Mouse (Mus musculus) small intestine, adult 2 months (tissue): ENCODE measurements around the gene Abhd4. TPM values are rescaled to one million over a fixed set of nuclear protein-coding genes. Genes with fewer than 3 reads are reported as not detected.

Experiments
- H3K27ac ChIP-seq: fragments of 200-500 bp; 2 replicates; pipeline ENCODE4 v1.5.1; 2012; ENCODE audit warnings: low read depth, low read length, control low read depth, inconsistent platforms; ENCODE audit not compliant: insufficient read depth
- H3K27me3 ChIP-seq: fragments of 200-500 bp; 2 replicates; pipeline ENCODE4 v1.6.1; 2012; ENCODE audit warnings: mild to moderate bottlenecking, moderate library complexity, low read length, inconsistent platforms; ENCODE audit not compliant: control insufficient read depth, insufficient read depth
- H3K36me3 ChIP-seq: fragments of 200-500 bp; 2 replicates; pipeline ENCODE4 v1.6.1; 2012; ENCODE audit warnings: mild to moderate bottlenecking, low read length, control low read depth, inconsistent platforms; ENCODE audit not compliant: control insufficient read depth, insufficient read depth
- H3K4me1 ChIP-seq: fragments of 200-500 bp; 2 replicates; pipeline ENCODE4 v1.6.1; 2012; ENCODE audit warnings: low read length, inconsistent platforms, mixed read lengths; ENCODE audit not compliant: control insufficient read depth, insufficient read depth, insufficient read length
- H3K4me3 ChIP-seq: fragments of 200-500 bp; 2 replicates; pipeline ENCODE4 v1.5.1; 2012; ENCODE audit warnings: low read depth, mild to moderate bottlenecking, control low read depth, inconsistent platforms, low read length, moderate library complexity
- CTCF ChIP-seq: fragments of 200-500 bp; IDR thresholded peaks from 2 replicates; pipeline ENCODE4 v1.5.1; 2012; ENCODE audit warnings: low read depth, mild to moderate bottlenecking, control low read depth, inconsistent platforms, low read length, moderate library complexity, mixed read lengths; ENCODE audit not compliant: insufficient replicate concordance, insufficient read length; ENCODE audit errors: extremely low read depth
- POLR2A ChIP-seq: fragments of 200-500 bp; IDR thresholded peaks from 2 replicates; pipeline ENCODE4 v1.6.1; 2012; ENCODE audit warnings: low read depth, mild to moderate bottlenecking, control low read depth, inconsistent platforms, low read length, moderate library complexity
- WGBS: fragments of 180-500 bp; shearing (Covaris S2); methylation state at CpG from one replicate; pipeline ENCODE4 v1.1.7; 2018; 5-methylcytosine and 5-hydroxymethylcytosine counted together
- polyA plus RNA-seq: library from polyadenylated mRNA; depleted of rRNA; stranded (reverse); fragments of >200 nt; gene quantifications from 2 replicates; pipeline ENCODE4 v1.2.3, GENCODE M21; 2012

Gene Abhd4
- polyA plus RNA-seq, 1 experiment = 53.6 TPM

DNA sequence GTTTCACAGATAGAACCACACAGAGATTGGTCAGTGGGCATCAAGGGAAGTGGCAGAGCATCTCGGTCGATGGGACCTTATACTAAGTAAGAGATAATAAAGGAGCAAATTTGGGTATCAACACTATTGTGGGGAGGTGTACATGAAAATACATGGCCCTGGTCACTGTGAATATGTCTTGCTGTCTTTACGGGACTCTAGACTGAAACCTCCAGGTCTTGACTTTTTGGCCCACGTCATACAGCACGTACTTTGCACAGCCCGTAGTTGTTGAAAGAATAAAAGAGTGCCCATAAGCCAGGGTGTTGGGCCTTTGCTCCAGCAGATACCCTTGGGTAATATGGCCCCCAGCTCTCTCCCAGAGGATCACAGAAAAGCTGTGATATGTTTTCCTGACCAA, 32.3 kb upstream of the Abhd4 start:
- no peaks in the 10 kb centered on the region for H3K27me3 ChIP-seq
- WGBS = 91% methylated on average over 6 of the region's 6 CpGs
- TF ChIP-seq POLR2A (no peak), CTCF (no peak)
- peaks cover 15% of the 10 kb centered on the region; the same call in 1 of the 2 replicates for H3K4me1 ChIP-seq
- H3K27ac ChIP-seq = 0 out of 2 replicates have a peak overlapping the region, but pooled peaks have one; percentile 9
- H3K4me3 ChIP-seq = no peak overlapping the region
- H3K36me3 ChIP-seq = no peaks in the 10 kb centered on the region

DNA sequence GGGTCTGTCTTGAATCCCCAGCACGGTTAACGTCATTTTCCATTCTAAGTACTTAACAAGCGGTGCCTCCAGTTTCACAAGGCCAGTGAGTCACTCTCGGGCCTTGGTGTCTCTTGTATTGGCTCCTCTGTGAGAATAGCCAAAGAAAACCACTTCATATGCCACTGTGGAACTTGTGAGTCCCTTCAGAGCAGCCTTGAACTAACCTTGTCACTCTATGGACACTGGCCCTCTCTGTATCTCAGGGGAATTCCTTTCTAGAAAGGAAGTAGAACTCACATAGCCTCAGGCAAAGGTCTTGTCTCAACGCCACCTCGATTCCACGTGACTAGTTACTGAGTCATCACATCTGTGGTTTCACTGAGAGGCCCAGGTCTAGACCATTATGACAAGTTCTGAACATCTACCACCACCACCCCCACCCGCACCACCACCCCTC, 31.7 kb upstream of the Abhd4 start:
- TF ChIP-seq POLR2A = no peak
- no peak for TF ChIP-seq CTCF
- Histone ChIP-seq H3K27me3 (no peaks in the 10 kb centered on the region), H3K4me1 (peaks cover 19% of the 10 kb centered on the region; the same call in 1 of the 2 replicates), H3K27ac (peak overlapping the region; percentile 68), H3K4me3 (no peak overlapping the region), H3K36me3 (no peaks in the 10 kb centered on the region)
- WGBS = 65% methylated on average over 8 of the region's 8 CpGs

DNA sequence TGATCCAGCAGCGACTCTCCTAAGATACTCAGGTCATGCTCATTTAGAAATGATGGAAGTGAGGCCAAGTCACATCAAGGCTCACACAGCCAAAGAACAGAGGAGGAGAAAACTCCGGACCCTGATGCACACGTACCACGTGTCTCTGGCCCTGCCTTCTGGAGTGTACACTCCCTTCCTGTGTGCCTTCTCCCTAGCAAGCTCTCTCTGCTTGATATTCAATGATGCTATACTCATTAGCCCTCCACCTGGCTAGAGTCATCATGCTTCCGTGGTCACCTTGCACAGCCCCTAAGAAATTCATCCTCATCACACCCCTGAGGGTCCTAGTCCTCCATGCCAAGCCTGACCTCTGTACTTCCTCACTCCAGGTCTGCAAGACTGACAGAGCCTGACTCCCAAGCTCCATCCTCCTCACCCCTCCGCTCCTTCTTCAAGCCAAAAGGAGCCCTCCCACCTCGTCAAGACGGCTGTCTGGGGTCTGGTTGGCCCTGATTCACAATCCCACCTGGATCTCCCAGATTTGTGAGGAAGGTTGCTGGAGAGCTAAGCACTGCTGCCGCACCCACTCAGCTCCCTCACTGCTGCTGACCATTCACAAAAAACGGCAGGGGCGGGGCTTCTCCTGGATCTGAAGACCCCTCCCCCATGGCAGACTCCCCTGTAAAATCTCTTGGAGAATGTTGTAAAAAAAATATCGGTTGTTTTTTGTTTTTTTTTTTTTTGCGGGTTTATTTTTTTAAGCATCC, 30.5 kb upstream of the Abhd4 start:
- peak overlapping the region; percentile 75 for H3K27ac ChIP-seq
- 65% methylated on average over 13 of the region's 13 CpGs for WGBS
- TF ChIP-seq POLR2A (no peak), CTCF (no peak)

DNA sequence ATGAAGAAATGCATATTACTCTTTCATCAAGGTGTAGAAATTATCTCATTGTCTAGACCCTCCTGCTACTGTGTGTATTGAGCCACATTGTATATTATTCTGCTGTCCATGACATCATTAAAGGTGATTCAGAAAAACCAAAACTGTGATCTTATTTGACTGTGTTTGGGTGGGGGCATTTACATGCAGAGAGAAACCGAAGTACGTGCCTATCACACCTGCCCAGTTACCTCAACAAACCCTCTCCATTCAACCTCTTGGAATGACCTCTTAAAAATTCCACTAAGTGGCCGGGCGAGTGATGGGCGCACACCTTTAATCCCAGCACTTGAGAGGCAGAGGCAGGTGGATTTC, 29.9 kb upstream of the Abhd4 start:
- Histone ChIP-seq H3K36me3 (no peaks in the 10 kb centered on the region), H3K4me1 (peaks cover 24% of the 10 kb centered on the region), H3K27ac (no peak overlapping the region), H3K4me3 (no peak overlapping the region), H3K27me3 (no peaks in the 10 kb centered on the region)
- TF ChIP-seq CTCF (no peak), POLR2A (no peak)
- WGBS = 91% methylated on average over 5 of the region's 5 CpGs

More for the DNA sequence above, 30.5 kb upstream of the Abhd4 start:
- Histone ChIP-seq H3K36me3 (no peaks in the 10 kb centered on the region), H3K27me3 (no peaks in the 10 kb centered on the region), H3K4me1 (peaks cover 19% of the 10 kb centered on the region; the same call in 1 of the 2 replicates), H3K4me3 (no peak overlapping the region)

DNA sequence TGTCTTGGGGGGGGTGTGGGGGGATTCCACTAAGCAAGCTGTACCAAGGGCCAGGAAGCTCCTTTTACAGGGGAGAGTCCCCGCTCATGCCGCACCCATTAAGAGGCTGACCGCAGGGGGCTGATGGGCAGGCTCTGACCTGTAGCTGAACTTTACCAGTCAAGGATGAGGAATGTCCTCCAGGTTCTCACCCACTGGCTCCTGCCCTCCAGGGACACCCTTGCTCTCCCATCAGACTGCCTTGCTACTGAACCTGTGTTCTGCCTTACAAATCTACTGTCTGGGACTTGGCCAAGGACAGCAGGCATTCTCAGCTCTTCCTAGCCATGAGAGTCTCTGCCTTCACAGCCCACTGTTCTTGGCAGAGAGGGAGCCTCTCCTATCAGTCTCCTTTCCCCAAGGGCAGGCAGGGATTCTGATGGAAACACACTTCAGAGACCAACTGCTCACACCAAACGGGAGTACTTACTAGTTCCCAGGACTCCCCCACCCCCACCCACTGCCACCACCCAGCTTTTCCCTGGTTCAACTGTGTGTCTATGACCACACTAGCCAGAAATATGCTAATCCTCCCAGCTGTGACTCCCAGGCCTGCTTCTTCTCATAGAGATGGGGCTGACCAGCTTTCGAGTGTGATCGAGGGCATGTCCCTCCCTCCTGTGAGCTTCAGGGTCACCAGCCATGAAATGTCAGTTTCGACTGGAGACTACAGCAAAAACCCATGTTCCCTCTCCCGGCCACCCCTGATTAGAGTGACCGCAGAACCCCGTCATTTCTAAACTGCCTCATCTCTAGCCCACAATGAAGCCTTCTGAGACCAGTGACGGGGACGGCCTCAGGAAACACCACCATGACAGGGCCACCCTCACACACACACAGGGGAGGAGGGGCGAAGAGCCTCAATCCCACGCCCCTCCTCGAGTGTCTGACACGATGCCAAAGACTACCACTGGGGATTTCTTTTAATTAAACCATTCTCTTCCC, 29.2 kb upstream of the Abhd4 start:
- H3K27ac ChIP-seq = peak overlapping the region; percentile 57

DNA sequence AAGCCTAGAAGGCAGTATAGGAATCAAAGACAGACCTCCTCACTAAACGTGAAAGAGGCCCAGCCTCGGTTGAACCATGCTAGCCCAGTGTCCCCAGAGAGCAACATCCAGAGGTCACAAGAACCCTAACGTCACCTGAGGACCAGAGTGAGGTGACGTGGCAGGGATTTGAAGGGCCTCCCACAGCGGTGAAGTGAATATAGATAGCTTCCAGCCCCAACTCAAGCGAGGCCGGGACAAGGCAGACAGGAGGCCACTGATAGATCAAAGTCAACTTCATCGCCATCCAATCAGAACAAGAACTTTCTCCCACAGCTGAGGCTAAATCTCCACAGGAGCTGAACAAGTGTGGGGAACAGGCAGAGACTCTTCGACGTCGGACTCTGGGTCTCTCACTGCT, 28.3 kb upstream of the Abhd4 start:
- Histone ChIP-seq H3K4me3 (no peak overlapping the region), H3K27me3 (no peaks in the 10 kb centered on the region), H3K36me3 (no peaks in the 10 kb centered on the region), H3K27ac (peak overlapping the region; percentile 79), H3K4me1 (peaks cover 30% of the 10 kb centered on the region)
- 89% methylated on average over 11 of the region's 11 CpGs for WGBS
- TF ChIP-seq CTCF (no peak), POLR2A (no peak)

More for the DNA sequence above, 29.2 kb upstream of the Abhd4 start:
- no peaks in the 10 kb centered on the region for H3K27me3 ChIP-seq
- no peak overlapping the region for H3K4me3 ChIP-seq
- H3K36me3 ChIP-seq = no peaks in the 10 kb centered on the region
- peaks cover 28% of the 10 kb centered on the region for H3K4me1 ChIP-seq
- WGBS = 76% methylated on average over 16 of the region's 16 CpGs
- TF ChIP-seq POLR2A (no peak), CTCF (no peak)
